Mouse (Mus musculus) heart, embryonic 15.5 days (tissue): ENCODE measurements around the gene Lats1. TPM values are rescaled to one million over a fixed set of nuclear protein-coding genes. Genes with fewer than 3 reads are reported as not detected.

ENCODE experiments used
- ATAC-seq: fragments of 200-750 bp; cut with Nextera tagmentation; replicated peaks from 2 replicates; pipeline ENCODE4 v1.8.0; 2017; ENCODE audit warnings: low read depth, moderate TSS enrichment; ENCODE audit not compliant: insufficient number of reproducible peaks, insufficient read depth, low FRiP score
- H3K27ac ChIP-seq: fragments of 300-500 bp; sonication (generic); 2 replicates; pipeline ENCODE4 v1.5.1; 2015; ENCODE audit warnings: mild to moderate bottlenecking, inconsistent platforms
- H3K27me3 ChIP-seq: fragments of 300-500 bp; sonication (generic); 2 replicates; pipeline ENCODE4 v1.6.1; 2015; ENCODE audit warnings: inconsistent platforms
- H3K36me3 ChIP-seq: fragments of 300-500 bp; sonication (generic); 2 replicates; pipeline ENCODE4 v1.6.1; 2015; ENCODE audit warnings: mild to moderate bottlenecking, inconsistent platforms
- H3K4me1 ChIP-seq: fragments of 300-500 bp; sonication (generic); replicated peaks from 2 replicates; pipeline ENCODE4 v1.6.1; 2015; ENCODE audit warnings: inconsistent platforms
- H3K4me2 ChIP-seq: fragments of 300-500 bp; sonication (generic); 2 replicates; pipeline ENCODE4 v1.6.1; 2015; ENCODE audit warnings: inconsistent platforms, mild to moderate bottlenecking, moderate library complexity
- H3K4me3 ChIP-seq: fragments of 300-500 bp; sonication (generic); 2 replicates; pipeline ENCODE4 v1.5.1; 2015; ENCODE audit warnings: mild to moderate bottlenecking, inconsistent platforms
- H3K9ac ChIP-seq: fragments of 300-500 bp; sonication (generic); 2 replicates; pipeline ENCODE4 v1.6.1; 2015; ENCODE audit warnings: mild to moderate bottlenecking, inconsistent platforms
- H3K9me3 ChIP-seq: fragments of 300-500 bp; sonication (generic); replicated peaks from 2 replicates; pipeline ENCODE4 v1.6.1; 2016; ENCODE audit warnings: inconsistent platforms
- WGBS: fragments of 180-500 bp; shearing (Covaris S2); methylation state at CpG from one replicate; pipeline ENCODE4 v1.1.7; 2015; ENCODE audit warnings: mixed read lengths; 5-methylcytosine and 5-hydroxymethylcytosine counted together
- polyA plus RNA-seq: library from polyadenylated mRNA; unstranded; fragments of >200 nt; fragmentation: Nextera tagmentation; extraction: Ambion mirVana; gene quantifications from 2 replicates; pipeline ENCODE4 v1.2.1, GENCODE M21; 2015

Gene Lats1
- polyA plus RNA-seq, 1 experiment from 2014 or later, result 2.9 TPM

- ATAC-seq, result peak; percentile 88
- under 1% methylated on average over 62 of the region's 64 CpGs for WGBS
- H3K4me1 ChIP-seq, result peaks cover 34% of the 10 kb centered on the region
These were observed 470 bp downstream of the Lats1 start for GRCm38 (mm10) chr10:7681343-7682025.

DNA sequence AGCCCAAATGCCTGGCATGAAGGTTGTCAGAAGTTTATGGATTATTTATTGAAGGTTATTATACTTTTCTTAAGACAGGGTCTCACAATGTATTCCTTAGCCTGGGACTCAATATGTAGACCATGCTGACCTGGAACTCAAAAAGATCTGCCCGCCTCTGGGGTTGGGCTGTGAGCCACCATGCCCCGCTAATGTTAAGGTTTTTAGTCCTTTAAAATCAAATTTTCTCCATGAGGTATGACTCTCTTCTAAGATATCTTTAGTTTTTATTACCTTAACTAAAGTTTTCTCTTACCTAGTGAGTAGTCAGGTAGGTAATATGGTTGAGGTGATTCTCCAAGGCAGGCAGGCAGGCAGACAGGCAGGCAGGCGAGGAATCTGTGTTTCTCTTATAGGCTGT is 1.2 kb downstream of the Lats1 start:
- H3K9me3 ChIP-seq, result no peaks in the 10 kb centered on the region
- peak overlapping the region; percentile 80 for H3K4me2 ChIP-seq
- 41% methylated on average over 3 of the region's 3 CpGs for WGBS
- peak overlapping the region; percentile 99 for H3K9ac ChIP-seq
- H3K4me3 ChIP-seq, result peak overlapping the region; percentile 94
- no peak for ATAC-seq
- peak overlapping the region; percentile 99 for H3K27ac ChIP-seq
- peaks cover 39% of the 10 kb centered on the region for H3K4me1 ChIP-seq
- no peaks in the 10 kb centered on the region for H3K27me3 ChIP-seq
- H3K36me3 ChIP-seq, result peaks cover 16% of the 10 kb centered on the region; the same call in 1 of the 2 replicates

More at GRCm38 (mm10) chr10:7681343-7682025, 470 bp downstream of the Lats1 start:
- peak overlapping the region; percentile 94 for H3K4me3 ChIP-seq
- H3K9me3 ChIP-seq, result no peaks in the 10 kb centered on the region
- H3K4me2 ChIP-seq, result peak overlapping the region; percentile 80
- H3K36me3 ChIP-seq, result peaks cover 19% of the 10 kb centered on the region; the same call in 1 of the 2 replicates
- H3K27ac ChIP-seq, result peak overlapping the region; percentile 99
- peak overlapping the region; percentile 99 for H3K9ac ChIP-seq
- no peaks in the 10 kb centered on the region for H3K27me3 ChIP-seq

- Histone ChIP-seq H3K27ac (no peak overlapping the region), H3K4me2 (no peak overlapping the region), H3K4me1 (peaks cover 34% of the 10 kb centered on the region), H3K4me3 (no peak overlapping the region), H3K9ac (no peak overlapping the region), H3K9me3 (no peaks in the 10 kb centered on the region), H3K27me3 (no peaks in the 10 kb centered on the region), H3K36me3 (peaks cover 8% of the 10 kb centered on the region)
- ATAC-seq, result no peak
- 65% methylated on average over 6 of the region's 6 CpGs for WGBS
These were observed 5.9 kb downstream of the Lats1 start for GRCm38 (mm10) chr10:7686902-7687301.

DNA sequence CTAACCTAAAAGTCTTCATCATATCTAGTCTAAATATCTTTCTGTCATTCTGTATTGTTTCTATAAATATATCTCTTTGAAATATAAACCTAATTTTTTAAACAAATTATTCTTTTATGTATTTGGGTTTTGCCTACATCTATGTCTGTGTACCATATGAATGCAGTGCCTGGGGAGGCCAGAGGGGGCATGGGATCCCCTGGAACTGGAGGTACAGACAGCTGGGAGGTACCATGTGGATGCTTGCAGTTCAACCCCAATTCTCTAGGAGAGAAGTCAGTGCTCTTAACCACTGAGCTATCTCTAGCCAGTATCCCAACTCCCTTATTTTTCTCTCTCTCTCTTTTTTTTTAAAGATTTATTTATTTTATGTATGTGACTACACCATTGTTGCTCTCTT is 14.3 kb downstream of the Lats1 start:
- no peak overlapping the region for H3K4me3 ChIP-seq
- ATAC-seq, result no peak
- no peak overlapping the region for H3K9ac ChIP-seq
- no peak overlapping the region for H3K4me2 ChIP-seq
- H3K36me3 ChIP-seq, result peaks cover 67% of the 10 kb centered on the region
- H3K9me3 ChIP-seq, result no peaks in the 10 kb centered on the region
- no peaks in the 10 kb centered on the region for H3K4me1 ChIP-seq
- H3K27me3 ChIP-seq, result no peaks in the 10 kb centered on the region
- H3K27ac ChIP-seq, result no peak overlapping the region

GRCm38 (mm10) chr10:7700120-7700519 is 19.1 kb downstream of the Lats1 start:
- peaks cover 80% of the 10 kb centered on the region for H3K36me3 ChIP-seq
- WGBS, result 79% methylated on average over 3 of the region's 3 CpGs
- no peak overlapping the region for H3K9ac ChIP-seq
- H3K4me3 ChIP-seq, result no peak overlapping the region
- H3K9me3 ChIP-seq, result no peaks in the 10 kb centered on the region
- 0 out of 2 replicates have a peak, but pooled peaks cover 3% of the 10 kb centered on the region for H3K4me1 ChIP-seq
- H3K27ac ChIP-seq, result no peak overlapping the region
- H3K4me2 ChIP-seq, result no peak overlapping the region
- no peak for ATAC-seq
- no peaks in the 10 kb centered on the region for H3K27me3 ChIP-seq

DNA sequence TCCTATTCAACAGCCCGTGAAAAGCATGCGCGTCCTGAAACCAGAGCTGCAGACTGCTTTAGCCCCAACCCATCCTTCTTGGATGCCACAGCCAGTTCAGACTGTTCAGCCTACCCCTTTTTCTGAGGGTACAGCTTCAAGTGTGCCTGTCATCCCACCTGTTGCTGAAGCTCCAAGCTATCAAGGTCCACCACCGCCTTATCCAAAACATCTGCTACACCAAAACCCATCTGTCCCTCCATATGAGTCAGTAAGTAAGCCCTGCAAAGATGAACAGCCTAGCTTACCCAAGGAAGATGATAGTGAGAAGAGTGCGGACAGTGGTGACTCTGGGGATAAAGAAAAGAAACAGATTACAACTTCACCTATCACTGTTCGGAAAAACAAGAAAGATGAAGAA is 21.6 kb downstream of the Lats1 start:
- no peak overlapping the region for H3K9ac ChIP-seq
- H3K27ac ChIP-seq, result no peak overlapping the region
- 0 out of 2 replicates have a peak, but pooled peaks cover 3% of the 10 kb centered on the region for H3K4me1 ChIP-seq
- no peak overlapping the region for H3K4me3 ChIP-seq
- WGBS, result 86% methylated on average over 6 of the region's 6 CpGs
- ATAC-seq, result peak; percentile 31; the same call in 1 of the 2 replicates
- no peaks in the 10 kb centered on the region for H3K27me3 ChIP-seq
- no peak overlapping the region for H3K4me2 ChIP-seq
- H3K9me3 ChIP-seq, result no peaks in the 10 kb centered on the region
- H3K36me3 ChIP-seq, result peaks cover 85% of the 10 kb centered on the region

DNA sequence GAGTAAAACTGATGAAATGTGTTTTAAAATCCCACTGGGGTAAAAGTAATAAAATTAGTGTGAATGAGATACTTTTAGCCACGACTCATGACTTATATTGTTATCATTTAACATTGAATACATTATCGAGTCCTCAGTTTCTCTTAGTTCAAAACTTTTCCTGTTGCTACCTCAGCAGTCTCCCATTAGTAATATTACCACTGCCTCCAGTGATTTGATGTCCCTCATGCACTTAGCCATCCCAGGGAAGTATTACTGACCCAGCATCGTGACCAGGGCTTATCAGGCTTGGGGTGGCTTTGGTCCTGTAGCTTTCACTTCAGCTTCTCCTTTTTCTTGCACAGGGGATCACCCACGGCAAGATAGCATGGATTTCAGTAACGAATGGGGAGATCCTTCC is 29.1 kb downstream of the Lats1 start:
- Histone ChIP-seq H3K9me3 (no peaks in the 10 kb centered on the region), H3K4me2 (no peak overlapping the region), H3K9ac (no peak overlapping the region), H3K27me3 (no peaks in the 10 kb centered on the region), H3K36me3 (peaks cover 73% of the 10 kb centered on the region), H3K27ac (no peak overlapping the region), H3K4me1 (no peaks in the 10 kb centered on the region), H3K4me3 (no peak overlapping the region)
- ATAC-seq, result no peak
- WGBS, result 94% methylated on average over 5 of the region's 5 CpGs

DNA sequence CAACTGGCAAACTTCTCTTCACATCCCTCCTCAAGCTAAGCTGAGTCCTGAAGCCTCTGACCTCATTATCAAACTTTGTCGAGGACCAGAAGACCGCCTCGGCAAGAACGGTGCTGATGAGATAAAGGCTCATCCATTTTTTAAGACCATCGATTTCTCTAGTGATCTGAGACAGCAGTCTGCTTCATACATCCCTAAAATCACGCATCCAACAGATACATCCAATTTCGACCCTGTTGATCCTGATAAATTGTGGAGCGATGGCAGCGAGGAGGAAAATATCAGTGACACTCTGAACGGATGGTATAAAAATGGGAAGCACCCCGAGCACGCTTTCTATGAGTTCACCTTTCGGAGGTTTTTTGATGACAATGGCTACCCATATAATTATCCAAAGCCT is 31.5 kb downstream of the Lats1 start:
- Histone ChIP-seq H3K4me1 (no peaks in the 10 kb centered on the region), H3K9me3 (no peaks in the 10 kb centered on the region), H3K27ac (no peak overlapping the region), H3K4me3 (no peak overlapping the region), H3K36me3 (peaks cover 64% of the 10 kb centered on the region), H3K27me3 (no peaks in the 10 kb centered on the region), H3K9ac (no peak overlapping the region), H3K4me2 (no peak overlapping the region)
- WGBS, result 84% methylated on average over 13 of the region's 13 CpGs
- no peak for ATAC-seq

DNA sequence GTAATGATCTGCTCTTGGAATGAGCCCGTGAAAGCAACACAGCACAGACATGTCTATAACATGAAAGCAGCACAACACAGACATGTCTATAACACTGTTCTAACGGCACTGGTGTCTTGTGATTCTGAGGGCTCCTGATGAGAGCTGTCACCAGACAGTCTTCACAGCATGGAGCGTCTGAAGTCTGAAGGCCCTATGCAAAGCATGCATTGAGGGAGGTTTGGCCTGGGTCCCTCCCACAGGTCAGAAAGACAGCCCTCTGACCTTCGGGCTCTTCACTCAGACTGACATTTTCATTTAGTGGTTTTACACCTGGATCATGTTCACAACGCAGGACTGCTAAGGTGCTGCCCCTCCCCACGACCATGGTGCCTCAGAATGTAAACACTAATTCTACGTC is 34.0 kb downstream of the Lats1 start:
- 78% methylated on average over 7 of the region's 7 CpGs for WGBS
- Histone ChIP-seq H3K27me3 (no peaks in the 10 kb centered on the region), H3K4me3 (no peak overlapping the region), H3K9ac (no peak overlapping the region), H3K27ac (no peak overlapping the region), H3K9me3 (no peaks in the 10 kb centered on the region), H3K4me2 (no peak overlapping the region), H3K36me3 (peaks cover 48% of the 10 kb centered on the region), H3K4me1 (no peaks in the 10 kb centered on the region)
- no peak for ATAC-seq

DNA sequence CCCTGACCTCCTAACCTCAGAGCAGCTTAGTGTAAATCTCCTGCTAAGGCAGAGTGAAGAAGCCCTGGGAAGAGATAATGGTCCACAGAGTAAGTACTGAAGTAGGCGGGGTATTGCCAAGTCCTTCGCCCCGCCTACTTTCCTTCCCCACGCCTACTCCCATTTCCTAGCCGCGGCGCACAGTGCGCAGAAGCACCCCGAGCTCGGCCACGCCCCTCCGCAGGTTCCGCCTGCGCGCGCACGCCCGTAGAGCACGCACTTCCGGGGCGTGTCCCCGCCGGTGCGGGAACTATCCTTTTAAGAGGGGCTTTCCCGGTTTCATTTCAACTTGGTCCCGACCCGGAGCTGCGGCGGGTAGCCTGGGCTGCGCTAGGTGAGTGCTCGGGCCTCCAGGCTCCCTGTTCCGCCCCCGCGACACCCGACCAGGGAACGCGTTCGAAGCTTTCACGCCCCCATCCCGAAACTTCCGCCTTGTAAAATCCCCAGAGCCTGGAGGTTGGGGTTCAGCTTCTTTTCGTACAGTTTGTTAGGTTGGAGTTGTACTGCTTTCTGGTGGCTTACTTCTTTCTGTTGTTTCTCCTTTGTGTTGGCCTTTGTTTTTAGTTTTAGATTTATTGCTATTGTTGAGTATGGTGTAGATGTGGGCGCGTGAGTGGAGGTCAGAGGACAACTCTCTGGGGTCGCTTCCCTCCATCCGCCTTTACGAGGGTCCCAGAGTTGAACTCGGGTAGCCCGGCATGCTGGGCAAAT is 44.9 kb downstream of the Lats1 start, which contains the start of gene Katna1:
TSS of gene Katna1 (plus strand) at position 250 of the 750 bp plus-strand sequence.
- H3K27me3 ChIP-seq, result no peaks in the 10 kb centered on the region
- peak within 1 kb of the TSS; percentile 84 for H3K4me2 ChIP-seq
- ATAC-seq, result peak; percentile 99
- H3K27ac ChIP-seq, result peak within 1 kb of the TSS; percentile 75
- peak within 1 kb of the TSS; percentile 81 for H3K9ac ChIP-seq
- no peaks in the 10 kb centered on the region for H3K36me3 ChIP-seq
- peak within 1 kb of the TSS; percentile 87 for H3K4me3 ChIP-seq
- H3K4me1 ChIP-seq, result peaks cover 12% of the 10 kb centered on the region
- under 1% methylated on average over 49 of the region's 49 CpGs for whole genome bisulfite sequencing
- H3K9me3 ChIP-seq, result no peaks in the 10 kb centered on the region

DNA sequence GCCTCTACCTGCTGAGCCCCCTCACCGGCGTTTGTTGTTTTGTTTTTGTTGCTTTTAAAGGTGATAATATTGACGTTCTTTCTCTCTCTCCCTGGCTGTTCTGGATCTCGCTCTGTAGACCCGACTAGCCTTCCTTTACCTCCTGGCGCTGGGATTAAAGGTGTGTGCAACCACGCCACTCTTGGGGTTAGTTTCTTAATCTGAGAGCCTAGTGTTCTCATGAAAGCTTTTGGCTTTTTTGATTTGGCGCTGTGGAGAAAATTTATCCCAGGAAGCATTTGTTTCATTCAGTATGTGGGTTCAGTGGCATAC is 45.4 kb downstream of the Lats1 start:
- H3K27ac ChIP-seq, result peak overlapping the region; percentile 75
- no peak for ATAC-seq
- H3K36me3 ChIP-seq, result no peaks in the 10 kb centered on the region

More for the DNA sequence above, 45.4 kb downstream of the Lats1 start:
- Histone ChIP-seq H3K4me2 (peak overlapping the region; percentile 84), H3K9me3 (no peaks in the 10 kb centered on the region), H3K4me3 (peak overlapping the region; percentile 87), H3K9ac (peak overlapping the region; percentile 81), H3K27me3 (no peaks in the 10 kb centered on the region), H3K4me1 (peaks cover 12% of the 10 kb centered on the region)
- WGBS, result under 1% methylated on average over 8 of the region's 8 CpGs
